Mouse (Mus musculus): ENCODE measurements at regions not wholly inside any gene's neighbourhood (a gene's known extent, or its start where the extent isn't known, plus 50 kb on each side); places are given as distances from the start of the nearest gene placed in this dataset.

GRCm38 (mm10) chr7:95954511-95954910 lies 216.5 kb upstream of the Tenm4 start:
- no peak for DNase-seq (ENCODE audit: low read depth, low spot score)

- no peak for DNase-seq (ENCODE audit: low read depth, low spot score)
Observed at GRCm38 (mm10) chr7:95955119-95955518, 215.9 kb upstream of the Tenm4 start.

GRCm38 (mm10) chr7:95959068-95959467 lies 212.0 kb upstream of the Tenm4 start:
- no peak for DNase-seq (ENCODE audit: low read depth, low spot score)

GRCm38 (mm10) chr7:95971863-95972262 lies 199.2 kb upstream of the Tenm4 start:
- no peak for DNase-seq (ENCODE audit: low read depth, low spot score)

- no peak for DNase-seq (ENCODE audit: low read depth, low spot score)
Observed at GRCm38 (mm10) chr7:95974085-95974484, 197.0 kb upstream of the Tenm4 start.

GRCm38 (mm10) chr7:95991250-95992032 lies 179.6 kb upstream of the Tenm4 start:
- DNase-seq (ENCODE audit: low read depth, low spot score): peak; percentile 84

- no peak for DNase-seq (ENCODE audit: low read depth, low spot score)
Observed at GRCm38 (mm10) chr7:95992033-95992516, 179.0 kb upstream of the Tenm4 start.

GRCm38 (mm10) chr7:95992521-95992920 lies 178.5 kb upstream of the Tenm4 start:
- no peak for DNase-seq (ENCODE audit: low read depth, low spot score)

GRCm38 (mm10) chr7:95997190-95997589 lies 173.9 kb upstream of the Tenm4 start:
- no peak for DNase-seq (ENCODE audit: low read depth, low spot score)

GRCm38 (mm10) chr7:95999189-95999588 lies 171.9 kb upstream of the Tenm4 start:
- peak; percentile 67 for DNase-seq (ENCODE audit: low read depth, low spot score)

GRCm38 (mm10) chr7:96002401-96002800 lies 168.6 kb upstream of the Tenm4 start:
- DNase-seq (ENCODE audit: low read depth, low spot score): no peak

GRCm38 (mm10) chr7:96006299-96006698 lies 164.7 kb upstream of the Tenm4 start:
- no peak for DNase-seq (ENCODE audit: low read depth, low spot score)

- no peak for DNase-seq (ENCODE audit: low read depth, low spot score)
Observed at GRCm38 (mm10) chr7:96013008-96013407, 158.0 kb upstream of the Tenm4 start.

GRCm38 (mm10) chr7:96017112-96017884 lies 153.7 kb upstream of the Tenm4 start:
- DNase-seq (ENCODE audit: low read depth, low spot score): no peak

- peak; percentile 55 for DNase-seq (ENCODE audit: low read depth, low spot score)
Observed at GRCm38 (mm10) chr7:96024048-96024447, 147.0 kb upstream of the Tenm4 start.

GRCm38 (mm10) chr7:96026781-96027418 lies 144.1 kb upstream of the Tenm4 start:
- peak; percentile 6 for DNase-seq (ENCODE audit: low read depth, low spot score)

- DNase-seq (ENCODE audit: low read depth, low spot score): no peak
Observed at GRCm38 (mm10) chr7:96033636-96034035, 137.4 kb upstream of the Tenm4 start.

GRCm38 (mm10) chr7:96035456-96035855 lies 135.6 kb upstream of the Tenm4 start:
- peak; percentile 47 for DNase-seq (ENCODE audit: low read depth, low spot score)

- DNase-seq (ENCODE audit: low read depth, low spot score): no peak
Observed at GRCm38 (mm10) chr7:96039628-96040027, 131.4 kb upstream of the Tenm4 start.

GRCm38 (mm10) chr7:96041806-96042205 lies 129.2 kb upstream of the Tenm4 start:
- DNase-seq (ENCODE audit: low read depth, low spot score): no peak

GRCm38 (mm10) chr7:96051631-96052030 lies 119.4 kb upstream of the Tenm4 start:
- DNase-seq (ENCODE audit: low read depth, low spot score): no peak

- peak; percentile 68 for DNase-seq (ENCODE audit: low read depth, low spot score)
Observed at GRCm38 (mm10) chr7:96061599-96061998, 109.4 kb upstream of the Tenm4 start.

All from R1 (cell line).